Mouse (Mus musculus) spleen, postnatal 4 days (tissue): ENCODE measurements around the gene Stn1.

ENCODE experiments used
- DNase-seq, 2 experiments: peaks; one replicate each; pipeline ENCODE4 v3.0.0; 2022; ENCODE audit warnings: low spot score in 2 of 2

Stn1 gene

GRCm38 (mm10) chr19:47545055-47545454 lies 7.7 kb upstream of the Stn1 start:
- no peak for DNase-seq

DNA sequence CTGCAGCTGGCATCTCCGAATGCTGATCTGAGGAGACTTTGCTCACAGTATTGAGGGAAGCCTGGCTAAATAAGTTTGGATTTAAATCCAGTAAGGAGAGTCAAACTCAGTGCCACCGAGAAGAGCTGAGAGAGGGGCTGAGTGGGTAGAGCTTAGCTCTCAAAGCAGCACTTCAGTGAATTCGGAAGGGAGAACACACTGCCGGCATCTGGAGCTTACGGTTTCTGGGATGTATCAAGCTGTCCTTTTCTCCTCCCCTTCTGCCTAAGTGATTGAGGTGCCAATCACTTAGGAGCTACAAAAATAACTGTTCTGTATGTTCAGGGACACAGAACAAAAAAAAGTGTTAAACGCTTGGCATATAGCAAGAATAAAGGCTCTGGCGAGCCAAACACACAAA lies 5.1 kb upstream of the Stn1 start:
- no peak for DNase-seq

GRCm38 (mm10) chr19:47538801-47539200 lies 1.5 kb upstream of the Stn1 start:
- DNase-seq: peak in 1 of 2 experiments; percentile 55

DNA sequence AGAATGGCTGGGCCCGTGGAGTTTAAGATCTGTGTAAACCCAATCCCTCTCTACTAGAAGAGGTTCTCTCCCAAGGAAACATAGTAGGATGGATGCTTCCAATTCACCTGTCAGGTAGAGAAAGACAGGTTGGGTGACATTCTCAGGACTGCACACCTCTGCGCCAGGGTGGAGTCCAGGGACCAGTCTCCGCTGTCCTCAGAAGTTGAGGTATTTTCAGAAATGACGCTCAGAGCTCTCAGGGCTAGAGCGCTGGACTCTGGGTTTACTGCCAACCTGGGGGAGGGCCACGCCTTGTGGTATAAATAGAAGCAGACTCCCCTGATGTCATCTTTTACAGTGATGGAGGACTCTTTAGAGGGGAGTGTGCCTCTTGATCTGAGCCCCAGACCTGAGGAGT lies 572 bp upstream of the Stn1 start:
- DNase-seq: no peak

GRCm38 (mm10) chr19:47536521-47537299 lies 597 bp downstream of the Stn1 start:
- peak; percentile 98 to 99 for DNase-seq

DNA sequence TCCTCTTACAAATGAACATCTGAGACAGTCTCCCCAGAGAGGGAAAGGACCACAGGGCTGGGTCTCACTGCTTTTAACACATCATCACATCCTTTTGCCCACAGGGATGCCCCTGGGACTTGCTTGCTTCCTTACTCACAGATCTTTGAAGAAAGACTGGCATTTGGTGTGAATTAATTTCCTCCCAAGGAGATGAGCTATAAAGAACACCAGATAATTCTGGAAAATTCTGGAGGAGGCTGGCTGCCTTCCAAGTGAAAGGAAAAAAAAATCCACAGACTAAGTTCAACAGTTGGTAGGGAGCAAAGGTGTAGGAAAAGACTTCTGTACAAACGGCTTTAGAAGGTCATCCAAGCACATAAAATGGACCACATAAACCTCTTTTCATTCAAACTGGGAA lies 3.2 kb downstream of the Stn1 start:
- DNase-seq: no peak

DNA sequence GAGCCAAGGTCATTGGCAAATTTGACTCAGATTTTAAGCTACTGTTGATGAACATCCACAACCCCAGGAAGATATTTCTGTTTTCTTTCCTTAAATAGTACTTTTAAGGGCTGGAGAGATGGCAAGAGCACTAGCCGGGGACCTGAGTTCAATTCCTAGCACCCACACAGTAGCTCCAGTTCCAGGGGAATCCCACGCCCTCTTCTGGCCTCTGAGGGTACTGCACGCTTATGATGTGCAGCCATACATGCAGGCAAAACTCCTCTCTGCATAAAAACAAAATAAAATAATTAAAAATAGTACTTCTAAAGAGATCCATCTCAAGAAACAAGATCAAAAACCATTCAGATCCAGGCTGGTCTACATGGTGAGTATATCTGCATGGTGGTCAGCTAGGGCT lies 4.9 kb downstream of the Stn1 start:
- no peak for DNase-seq

- DNase-seq: no peak
These were observed 6.0 kb downstream of the Stn1 start for GRCm38 (mm10) chr19:47531309-47531708.

DNA sequence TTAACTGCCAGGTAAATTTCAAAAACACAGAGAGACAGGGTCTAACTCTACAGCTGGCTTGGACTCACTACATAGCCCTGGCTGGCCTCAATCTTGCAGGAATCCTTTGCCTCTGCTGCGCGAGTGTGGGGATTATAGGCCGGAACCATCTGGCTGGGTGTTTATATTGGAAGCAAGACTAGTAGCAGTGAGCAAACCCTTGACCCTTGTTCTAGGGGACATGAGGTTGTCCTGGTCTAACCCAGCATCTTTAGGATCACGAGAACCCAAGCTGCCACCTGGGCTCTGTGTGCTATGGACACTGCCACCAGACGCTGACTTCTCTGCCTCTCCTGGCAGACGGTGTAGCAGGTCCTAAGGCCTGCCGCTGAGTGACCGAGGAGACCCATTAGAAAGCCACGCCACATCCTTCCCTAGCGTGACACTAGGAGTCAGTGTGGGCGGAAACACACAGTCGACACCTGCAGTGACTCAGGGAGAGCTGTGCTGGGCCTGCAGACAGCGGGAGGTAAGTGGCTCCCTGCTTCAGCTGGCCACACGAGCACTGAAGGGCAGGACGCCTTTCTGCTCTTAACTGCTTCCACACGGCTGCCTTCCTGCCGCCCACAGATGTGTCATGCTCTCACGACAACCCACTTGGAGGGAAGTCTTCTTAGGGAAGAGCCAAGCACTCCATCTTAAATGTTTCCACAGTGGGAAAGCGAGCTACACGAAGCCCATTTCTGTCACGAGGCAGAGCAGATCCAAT lies 10.9 kb downstream of the Stn1 start:
- DNase-seq: peak in 1 of 2 experiments; percentile 60

GRCm38 (mm10) chr19:47524905-47525304 lies 12.4 kb downstream of the Stn1 start:
- no peak for DNase-seq

DNA sequence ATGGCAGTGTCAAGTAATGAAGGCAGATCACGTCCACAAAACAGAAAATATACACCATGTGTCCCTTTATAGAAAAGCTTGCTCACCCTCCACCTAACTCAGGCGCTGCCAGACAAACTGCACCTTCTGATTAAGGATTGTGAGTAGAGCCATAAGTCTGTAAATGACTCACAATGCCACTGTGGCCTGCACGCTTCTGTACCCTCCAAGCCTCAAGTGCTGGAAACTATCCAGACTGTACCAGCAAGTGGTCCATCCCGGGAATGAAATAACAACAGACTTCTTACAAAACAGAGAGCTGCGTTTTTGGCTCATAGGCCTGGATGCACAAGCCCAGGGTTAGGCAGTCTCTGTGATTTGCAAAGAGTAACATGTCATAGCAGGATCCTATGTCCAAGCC lies 15.9 kb downstream of the Stn1 start:
- DNase-seq: no peak

DNA sequence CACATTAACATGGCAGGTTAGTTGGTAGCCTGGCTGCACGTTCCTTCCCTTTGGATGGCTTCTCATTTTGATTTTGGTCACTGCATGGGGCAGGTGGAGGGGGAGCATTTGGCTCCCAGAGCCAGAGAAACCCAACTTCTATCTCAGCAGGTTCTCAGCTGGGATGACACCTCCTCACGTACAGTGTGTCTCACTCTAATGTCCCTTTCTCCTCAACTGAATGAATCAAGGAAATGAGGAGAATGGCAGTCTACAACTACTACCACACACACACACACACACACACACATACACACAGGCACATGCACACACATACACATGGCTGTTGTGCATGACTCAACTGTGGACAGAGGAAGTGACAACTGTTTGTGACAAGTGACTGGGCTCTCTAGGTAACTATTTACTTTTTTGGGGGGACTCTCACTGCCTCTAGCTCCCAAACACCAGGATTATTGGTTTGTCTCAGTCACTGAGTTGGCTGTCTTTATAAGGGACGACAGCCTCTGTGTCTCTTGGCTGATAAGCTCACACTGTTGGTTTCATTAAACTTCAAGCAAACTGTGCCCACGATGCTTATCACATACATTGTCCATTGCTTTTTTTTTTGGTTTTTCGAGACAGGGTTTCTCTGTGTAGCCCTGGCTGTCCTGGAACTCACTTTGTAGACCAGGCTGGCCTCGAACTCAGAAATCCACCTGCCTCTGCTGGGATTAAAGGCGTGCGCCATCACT lies 18.0 kb downstream of the Stn1 start:
- DNase-seq: peak in 1 of 2 experiments; percentile 58

DNA sequence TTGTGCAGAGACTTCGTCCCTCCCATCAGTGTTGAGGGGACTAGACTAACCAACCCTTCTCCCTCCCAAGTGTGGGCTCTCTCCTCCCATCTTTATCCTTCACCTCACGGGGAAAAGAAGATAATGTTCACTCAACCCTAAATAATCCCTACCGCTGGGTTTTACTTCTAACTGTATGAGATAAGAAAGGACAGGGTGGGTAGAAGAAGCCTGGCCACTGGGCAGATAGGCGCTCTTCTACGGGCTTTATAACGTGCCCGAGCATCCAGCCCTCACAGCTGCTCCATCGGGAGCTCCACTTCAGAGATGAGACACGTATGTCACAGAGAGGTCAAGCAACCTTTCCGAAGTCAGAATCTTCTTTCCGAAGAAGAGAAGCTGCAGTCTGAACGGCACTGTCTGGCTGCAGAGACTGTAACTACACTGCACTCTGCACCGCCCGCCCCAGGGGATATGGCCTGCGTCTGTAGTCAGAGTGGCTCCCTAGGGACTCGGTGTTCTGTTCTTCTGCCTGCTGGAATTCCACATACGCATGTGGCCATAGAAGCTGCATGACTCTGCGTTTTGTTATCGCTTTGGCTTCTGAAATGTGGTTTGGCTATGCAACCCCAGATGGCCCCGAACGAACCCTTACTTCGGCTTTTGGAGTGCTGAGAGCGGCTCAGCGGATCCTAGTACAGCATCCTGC lies 18.7 kb downstream of the Stn1 start:
- DNase-seq: peak; percentile 56 to 69

GRCm38 (mm10) chr19:47517570-47517969 lies 19.7 kb downstream of the Stn1 start:
- no peak for DNase-seq

GRCm38 (mm10) chr19:47516879-47517278 lies 20.4 kb downstream of the Stn1 start:
- DNase-seq: no peak

- no peak for DNase-seq
These were observed 22.2 kb downstream of the Stn1 start for GRCm38 (mm10) chr19:47515091-47515490.

DNA sequence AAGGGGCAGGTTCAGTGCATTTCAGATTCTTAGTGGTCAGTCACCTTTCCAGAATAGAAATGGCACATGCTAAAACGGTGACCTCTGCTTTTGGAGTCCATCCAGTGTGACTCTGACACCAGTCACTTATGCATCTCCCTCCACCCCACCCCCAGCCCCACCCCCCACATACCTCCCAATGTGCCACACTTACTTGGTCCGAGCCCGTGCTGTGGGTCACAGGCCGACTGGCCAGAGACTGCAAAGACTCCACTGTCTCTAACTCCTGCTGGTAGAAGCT lies 23.7 kb downstream of the Stn1 start:
- no peak for DNase-seq

GRCm38 (mm10) chr19:47512794-47513617 lies 24.3 kb downstream of the Stn1 start:
- no peak for DNase-seq

DNA sequence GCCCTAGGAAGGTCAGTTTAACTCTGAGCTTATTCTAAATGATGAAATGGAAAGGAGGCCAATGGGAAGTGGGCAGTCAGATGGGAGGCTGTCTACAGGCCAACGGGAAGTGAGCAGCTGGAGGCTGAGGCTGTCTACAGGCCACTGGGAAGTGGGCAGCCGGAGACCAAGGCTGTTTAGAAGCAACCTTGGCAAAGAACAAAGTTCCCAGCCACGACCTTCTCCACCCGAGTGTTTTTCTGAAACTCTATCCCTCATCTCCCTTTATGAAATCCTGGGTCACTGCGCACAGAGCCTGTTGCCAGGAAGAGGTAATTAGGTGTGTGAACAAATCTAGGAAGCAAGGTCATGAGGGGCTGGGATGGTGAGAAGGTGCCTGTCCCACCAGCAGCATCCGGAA lies 25.3 kb downstream of the Stn1 start:
- DNase-seq: no peak

DNA sequence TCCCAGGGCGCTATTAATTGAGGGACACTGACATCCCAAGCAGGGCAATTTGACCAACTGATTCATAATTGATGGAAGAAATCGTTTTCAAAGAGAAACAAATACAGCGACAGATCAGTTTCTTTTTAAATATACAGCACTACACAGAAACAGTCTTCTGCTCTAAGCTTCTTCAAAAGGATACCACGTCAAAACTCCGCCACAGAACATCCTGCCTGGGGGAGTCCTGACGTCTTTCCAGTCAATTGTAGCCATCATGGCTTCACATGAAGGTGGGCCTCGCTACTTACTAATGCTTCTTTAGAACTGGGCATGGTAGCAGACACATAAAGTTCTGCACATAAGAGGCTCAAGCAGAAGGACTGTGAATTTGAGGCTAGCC lies 26.0 kb downstream of the Stn1 start:
- DNase-seq: no peak
